Comparison of ENCODE assay signal across 1 mouse cellular context in the genomic region with DNA sequence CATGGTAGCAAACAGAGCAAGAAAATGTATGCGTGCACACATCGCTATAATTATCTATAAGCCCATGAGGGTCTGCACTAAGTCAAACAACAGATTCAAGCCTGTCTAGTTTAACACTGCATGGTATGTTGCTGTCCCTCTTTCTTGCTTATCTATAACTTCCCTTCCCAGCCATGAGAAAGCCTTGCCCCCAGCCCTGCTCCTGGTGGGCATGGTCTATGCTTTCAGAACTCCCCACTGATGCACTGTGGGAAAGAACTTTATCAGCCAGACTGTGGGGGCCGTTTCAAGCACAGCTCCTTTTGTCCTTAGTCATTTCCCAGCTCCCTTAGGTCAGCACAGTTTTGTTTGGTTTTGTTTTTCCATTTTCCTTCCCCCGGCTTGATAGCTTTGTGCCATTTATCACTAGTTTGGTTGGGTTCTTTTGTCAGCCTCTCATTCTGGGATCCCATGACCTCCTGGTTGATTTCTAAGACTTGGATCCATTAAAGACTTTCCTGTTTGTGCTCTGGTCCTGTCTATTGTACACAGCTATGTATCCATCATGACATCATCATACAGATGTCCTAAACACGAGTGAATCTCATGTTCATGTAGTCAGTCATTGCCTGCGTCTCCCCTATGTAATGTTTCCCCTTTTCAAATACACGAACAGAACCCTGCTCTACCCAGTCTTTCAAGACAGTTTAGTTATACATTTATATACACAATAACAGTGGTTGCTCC.
TF ChIP-seq lines count a peak whose summit lies in the region.

No protein-coding gene starts in this region.

TF ChIP-seq in CH12.LX, 34 proteins besides CTCF, POLR2A, EP300 and RAD21:
- TF ChIP-seq POLR2AphosphoS2 (IDR thresholded peaks at IDR 0.05; ENCODE audit: low read depth, low read length) (no peak), ETS1 (conservative IDR thresholded peaks at IDR 0.05; ENCODE audit: low read depth, low read length) (no peak), ZMIZ1 (IDR thresholded peaks at IDR 0.05; ENCODE audit: low read depth, low read length) (no peak), TBP (conservative IDR thresholded peaks at IDR 0.05; ENCODE audit: low read depth, low read length) (no peak), HCFC1 (IDR thresholded peaks at IDR 0.05; ENCODE audit: low read depth, low read length) (no peak), NELFE (IDR thresholded peaks at IDR 0.05; ENCODE audit: low read depth, low read length) (no peak), ZNF384 (IDR thresholded peaks at IDR 0.05; ENCODE audit: low read depth, low read length) (no peak), RCOR1 (conservative IDR thresholded peaks at IDR 0.05; ENCODE audit: low read depth, low read length) (no peak), MAZ (IDR thresholded peaks at IDR 0.05; ENCODE audit: low read depth, low read length) (no peak), TCF12 (IDR thresholded peaks at IDR 0.05; ENCODE audit: low read depth, low read length) (no peak), NRF1 (IDR thresholded peaks at IDR 0.05; ENCODE audit: low read depth, low read length) (no peak), MAX (IDR thresholded peaks at IDR 0.05; ENCODE audit: low read length) (no peak), MAFK (IDR thresholded peaks at IDR 0.05; ENCODE audit: insufficient replicate concordance, low read length) (no peak), SIN3A (IDR thresholded peaks at IDR 0.05; ENCODE audit: low read length) (no peak), UBTF (IDR thresholded peaks at IDR 0.05; ENCODE audit: low read depth, low read length) (no peak), CHD2 (IDR thresholded peaks at IDR 0.05; ENCODE audit: low read length) (no peak), MYC (IDR thresholded peaks at IDR 0.05; ENCODE audit: low read depth, low read length) (no peak), KAT2A (IDR thresholded peaks at IDR 0.05; ENCODE audit: insufficient replicate concordance, low read length) (no peak), GABPA (IDR thresholded peaks at IDR 0.05; ENCODE audit: insufficient replicate concordance, low read depth, low read length) (no peak), E2F4 (IDR thresholded peaks at IDR 0.05; ENCODE audit: insufficient replicate concordance, low read depth, low read length) (no peak)
